Mouse (Mus musculus) heart, embryonic 13.5 days (tissue): ENCODE data around the gene Mcm6. TPM values are rescaled to one million over a fixed set of nuclear protein-coding genes. Genes with fewer than 3 reads are reported as not detected.

Experiments used
- ATAC-seq: fragments of 200-750 bp; cut with Nextera tagmentation; 2 replicates; pipeline ENCODE4 v1.8.0; 2017; ENCODE audit warnings: moderate TSS enrichment; ENCODE audit not compliant: insufficient number of reproducible peaks, low FRiP score, low TSS enrichment; ENCODE audit errors: extremely low read depth
- H3K27ac ChIP-seq: fragments of 300-500 bp; sonication (generic); replicated peaks from 2 replicates; pipeline ENCODE4 v1.5.1; 2015; ENCODE audit warnings: moderate library complexity, mild to moderate bottlenecking, inconsistent platforms
- H3K27me3 ChIP-seq: fragments of 300-500 bp; sonication (generic); replicated peaks from 2 replicates; pipeline ENCODE4 v1.6.1; 2015; ENCODE audit warnings: mild to moderate bottlenecking, inconsistent platforms
- H3K36me3 ChIP-seq: fragments of 300-500 bp; sonication (generic); 2 replicates; pipeline ENCODE4 v1.6.1; 2015; ENCODE audit warnings: mild to moderate bottlenecking, inconsistent platforms
- H3K4me1 ChIP-seq: fragments of 300-500 bp; sonication (generic); 2 replicates; pipeline ENCODE4 v1.6.1; 2015; ENCODE audit warnings: inconsistent platforms
- H3K4me2 ChIP-seq: fragments of 300-500 bp; sonication (generic); 2 replicates; pipeline ENCODE4 v1.6.1; 2015; ENCODE audit warnings: inconsistent platforms, mild to moderate bottlenecking, moderate library complexity
- H3K4me3 ChIP-seq: fragments of 300-500 bp; sonication (generic); 2 replicates; pipeline ENCODE4 v1.5.1; 2015; ENCODE audit warnings: moderate library complexity, mild to moderate bottlenecking, inconsistent platforms
- H3K9ac ChIP-seq: fragments of 300-500 bp; sonication (generic); 2 replicates; pipeline ENCODE4 v1.6.1; 2015; ENCODE audit warnings: inconsistent platforms, mild to moderate bottlenecking, moderate library complexity
- H3K9me3 ChIP-seq: fragments of 300-500 bp; sonication (generic); 2 replicates; pipeline ENCODE4 v1.6.1; 2016; ENCODE audit warnings: inconsistent platforms
- WGBS: fragments of 180-500 bp; shearing (Covaris S2); methylation state at CpG from one replicate; pipeline ENCODE4 v1.1.7; 2015; ENCODE audit warnings: mixed read lengths; 5-methylcytosine and 5-hydroxymethylcytosine counted together
- polyA plus RNA-seq: library from polyadenylated mRNA; unstranded; fragments of >200 nt; fragmentation: Nextera tagmentation; extraction: Ambion mirVana; gene quantifications from 2 replicates; pipeline ENCODE4 v1.2.1, GENCODE M21; 2015

The Mcm6 gene
- polyA plus RNA-seq, 1 experiment from 2014 or later: 146 TPM

GRCm38 (mm10) chr1:128284157-128284690, 75.2 kb downstream of the Mcm6 start:
- WGBS: 90% methylated on average over 7 of the region's 8 CpGs
- Histone ChIP-seq H3K9me3 (0 out of 2 replicates have a peak, but pooled peaks cover 7% of the 10 kb centered on the region), H3K4me2 (no peak overlapping the region), H3K4me1 (no peaks in the 10 kb centered on the region), H3K27me3 (no peaks in the 10 kb centered on the region), H3K9ac (no peak overlapping the region), H3K4me3 (no peak overlapping the region), H3K36me3 (peaks cover 44% of the 10 kb centered on the region), H3K27ac (no peak overlapping the region)
- ATAC-seq: no peak

GRCm38 (mm10) chr1:128282924-128283323, 76.5 kb downstream of the Mcm6 start:
- Histone ChIP-seq H3K9ac (no peak overlapping the region), H3K36me3 (peaks cover 57% of the 10 kb centered on the region), H3K27ac (no peak overlapping the region), H3K4me1 (no peaks in the 10 kb centered on the region), H3K4me2 (no peak overlapping the region), H3K27me3 (no peaks in the 10 kb centered on the region), H3K9me3 (0 out of 2 replicates have a peak, but pooled peaks cover 7% of the 10 kb centered on the region), H3K4me3 (no peak overlapping the region)
- no peak for ATAC-seq
- 94% methylated on average over 3 of the region's 3 CpGs for WGBS

- WGBS: 93% methylated on average over 3 of the region's 3 CpGs
- no peak for ATAC-seq
- Histone ChIP-seq H3K4me1 (no peaks in the 10 kb centered on the region), H3K27ac (no peak overlapping the region), H3K27me3 (no peaks in the 10 kb centered on the region), H3K4me3 (no peak overlapping the region), H3K9ac (no peak overlapping the region), H3K9me3 (0 out of 2 replicates have a peak, but pooled peaks cover 7% of the 10 kb centered on the region), H3K36me3 (peaks cover 69% of the 10 kb centered on the region), H3K4me2 (no peak overlapping the region)
Measured at GRCm38 (mm10) chr1:128281753-128282152, 77.7 kb downstream of the Mcm6 start.

Other genes starting within 250 kb of the Mcm6 start
- 49.2 and 63.6 TPM in 2 replicates for gene Ubxn4, start 115.7 kb downstream of the Mcm6 start, polyA plus RNA-seq
- gene Lct, start 31.3 kb downstream of the Mcm6 start, polyA plus RNA-seq: 0.03 and 0.04 TPM in 2 replicates
- gene Dars, start 57.7 kb upstream of the Mcm6 start, polyA plus RNA-seq: 98.5 and 99.1 TPM in 2 replicates
- gene Cxcr4, start 232.6 kb upstream of the Mcm6 start, polyA plus RNA-seq: 1.3 and 1.6 TPM in 2 replicates